Mouse (Mus musculus): Measurements from ENCODE around the gene Tex52. TPM values are rescaled to one million over a fixed set of nuclear protein-coding genes. Genes with fewer than 3 reads are reported as not detected.

The Tex52 gene
- polyA plus RNA-seq, 1 experiment from 2014 or later = 0.26 TPM

DNA sequence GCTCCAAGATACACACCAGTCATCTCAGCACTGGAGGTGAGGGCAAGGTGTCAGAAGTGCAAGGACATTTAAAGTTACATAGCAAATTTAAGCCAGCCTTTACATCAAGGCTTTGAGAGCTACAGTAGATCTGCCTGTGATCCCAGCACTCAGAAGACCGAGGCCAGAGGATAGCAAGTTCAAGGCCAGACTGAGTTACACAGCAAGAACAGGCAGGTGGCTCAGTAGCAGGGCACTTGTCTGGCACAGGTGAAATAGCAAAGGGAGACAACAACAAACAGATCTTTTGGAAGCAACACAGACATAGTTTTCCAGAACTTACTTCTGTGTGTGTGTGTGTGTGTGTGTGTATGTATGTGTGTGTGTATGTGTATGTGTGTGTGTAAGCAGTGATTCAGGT lies 42.8 kb downstream of the Tex52 start:
- Histone ChIP-seq H3K4me2 (no peak overlapping the region), H3K9ac (no peak overlapping the region), H3K36me3 (peaks cover 18% of the 10 kb centered on the region), H3K9me3 (replicated peaks) (no peaks in the 10 kb centered on the region), H3K4me3 (replicated peaks) (no peak overlapping the region), H3K4me1 (peaks cover 9% of the 10 kb centered on the region; the same call in 1 of the 2 replicates), H3K27me3 (no peaks in the 10 kb centered on the region), H3K27ac (no peak overlapping the region)
- WGBS = 88% methylated on average over 1 of the region's 1 CpGs
- ATAC-seq (replicated peaks; ENCODE audit: low FRiP score) = no peak

DNA sequence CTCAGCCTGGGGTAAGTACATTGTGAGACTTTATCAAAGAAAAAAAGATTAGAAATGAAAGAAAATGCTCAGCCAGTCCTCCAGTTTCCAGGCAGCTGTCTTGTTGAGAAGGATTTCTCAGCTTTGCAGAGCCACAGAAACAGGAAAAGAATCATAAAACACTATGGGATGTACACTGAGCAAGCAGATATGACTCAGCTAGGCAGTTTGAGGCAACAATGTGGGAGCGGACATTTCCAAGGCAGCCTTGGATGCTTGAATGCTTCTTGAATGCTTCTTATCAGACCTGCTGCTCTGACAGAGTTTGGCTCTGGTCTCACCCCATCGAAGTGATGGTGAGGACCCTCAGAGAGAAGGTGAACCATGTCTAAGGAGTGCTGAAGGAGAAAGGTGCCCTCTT lies 45.8 kb downstream of the Tex52 start:
- Histone ChIP-seq H3K9ac (no peak overlapping the region), H3K9me3 (replicated peaks) (no peaks in the 10 kb centered on the region), H3K36me3 (peaks cover 9% of the 10 kb centered on the region), H3K27ac (peak overlapping the region; percentile 76), H3K4me1 (peaks cover 16% of the 10 kb centered on the region), H3K4me3 (replicated peaks) (no peak overlapping the region), H3K4me2 (no peak overlapping the region), H3K27me3 (no peaks in the 10 kb centered on the region)
- WGBS = 66% methylated on average over 2 of the region's 2 CpGs
- ATAC-seq (replicated peaks; ENCODE audit: low FRiP score) = no peak

DNA sequence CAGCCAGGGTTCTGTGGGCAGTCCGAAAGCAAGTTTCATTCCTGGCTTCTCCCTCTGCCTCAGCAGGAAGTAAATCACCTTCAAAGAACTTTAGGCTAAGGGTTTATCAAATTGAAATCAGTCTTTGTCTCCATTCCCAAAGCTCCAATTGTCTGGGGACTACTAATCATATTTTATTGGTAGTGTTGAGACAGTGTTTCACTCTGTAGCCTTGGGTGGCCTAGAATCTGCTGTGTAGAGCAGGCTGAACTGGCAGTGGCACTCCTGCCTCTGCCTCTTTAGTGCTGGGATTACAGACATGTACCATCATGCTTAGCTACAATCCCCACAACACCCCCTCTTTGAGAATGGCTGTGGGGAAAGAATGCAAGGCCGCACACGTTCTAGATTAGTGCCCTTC lies 46.2 kb downstream of the Tex52 start:
- Histone ChIP-seq H3K4me2 (no peak overlapping the region), H3K9me3 (replicated peaks) (no peaks in the 10 kb centered on the region), H3K36me3 (peaks cover 8% of the 10 kb centered on the region; the same call in 1 of the 2 replicates), H3K4me3 (replicated peaks) (no peak overlapping the region), H3K27me3 (no peaks in the 10 kb centered on the region), H3K4me1 (peaks cover 16% of the 10 kb centered on the region), H3K27ac (peak overlapping the region; percentile 76), H3K9ac (no peak overlapping the region)
- ATAC-seq (replicated peaks; ENCODE audit: low FRiP score) = no peak
- 89% methylated on average over 3 of the region's 3 CpGs for WGBS

DNA sequence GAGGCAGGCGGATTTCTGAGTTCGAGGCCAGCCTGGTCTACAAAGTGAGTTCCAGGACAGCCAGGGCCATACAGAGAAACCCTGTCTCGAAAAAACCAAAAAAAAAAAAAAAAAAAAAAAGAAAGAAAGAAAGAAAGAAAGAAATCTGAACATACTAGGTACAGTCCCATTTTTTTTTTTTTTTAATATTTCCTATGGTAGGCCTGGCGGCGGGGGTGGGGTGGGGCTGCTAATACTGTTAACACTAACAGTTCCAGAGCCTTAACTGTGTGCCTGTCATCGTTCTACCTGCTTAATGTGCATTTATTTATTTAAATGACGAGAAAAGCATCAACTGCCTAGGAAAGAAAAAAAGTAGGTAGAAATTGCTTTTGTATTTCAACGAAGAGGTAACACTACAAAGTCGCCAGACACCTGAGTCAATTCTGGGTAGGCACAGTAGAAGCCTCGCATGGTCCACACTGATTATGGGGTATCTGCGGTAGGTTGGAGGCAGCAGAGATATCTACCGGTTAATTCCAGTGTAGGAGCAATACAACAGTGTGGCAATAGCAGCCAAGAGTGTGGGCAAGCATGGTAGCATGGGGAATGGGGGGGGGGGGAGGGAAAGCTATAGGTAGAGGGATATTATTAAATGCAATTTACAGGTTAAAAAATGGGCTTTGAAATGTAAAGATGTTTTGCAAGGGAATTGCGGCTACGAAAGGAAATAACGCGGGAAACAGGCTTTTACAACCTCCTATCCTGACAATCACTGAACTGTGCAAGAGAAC lies 48.4 kb downstream of the Tex52 start:
- 43% methylated on average over 16 of the region's 16 CpGs for WGBS
- ATAC-seq (replicated peaks; ENCODE audit: low FRiP score) = peak; percentile 61

DNA sequence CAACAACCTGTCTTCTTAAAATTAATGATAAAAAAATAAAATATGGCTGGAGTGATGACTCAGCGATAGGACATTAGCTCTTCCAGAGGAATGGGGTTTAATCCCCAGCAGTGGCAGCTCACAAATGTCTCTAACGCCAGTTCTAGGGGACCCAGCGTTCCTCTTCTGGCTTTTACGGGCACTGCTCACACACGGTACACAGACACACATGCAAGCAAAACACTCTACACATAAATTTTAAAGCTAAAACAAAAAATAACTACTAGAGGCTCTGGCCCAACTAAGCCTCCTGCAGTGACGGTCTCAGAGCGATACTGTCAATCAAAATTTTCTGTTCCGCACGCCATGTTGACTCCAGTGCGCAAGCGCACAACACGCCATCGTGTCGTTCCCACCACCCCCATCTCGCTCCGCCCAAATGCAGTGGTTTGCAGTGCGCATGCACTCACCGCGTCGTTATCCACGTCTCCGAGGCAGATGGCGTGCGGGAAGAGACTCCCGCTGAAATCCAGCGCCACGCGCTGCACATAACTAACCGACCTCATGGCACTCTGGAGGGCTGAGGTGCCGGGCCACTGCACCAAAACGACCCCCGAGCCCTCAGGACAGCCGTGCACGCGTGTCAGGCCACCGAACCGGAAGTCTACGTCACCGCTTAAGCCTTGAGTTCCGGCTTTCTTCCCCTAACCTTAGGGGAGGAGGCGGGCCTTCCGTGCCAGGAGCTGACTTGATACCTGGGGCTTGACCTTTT lies 49.2 kb downstream of the Tex52 start, which contains the start of gene Itfg2:
Itfg2 (minus strand) TSS at position 663 of the 751 bp plus-strand sequence.
- WGBS = under 1% methylated on average over 42 of the region's 42 CpGs
- no peaks in the 10 kb centered on the region for H3K9me3 ChIP-seq (replicated peaks)
- H3K9ac ChIP-seq = peak within 1 kb of the TSS; percentile 54
- H3K27ac ChIP-seq = peak within 1 kb of the TSS; percentile 96
- H3K4me2 ChIP-seq = peak within 1 kb of the TSS; percentile 66
- peak; percentile 94 for ATAC-seq (replicated peaks; ENCODE audit: low FRiP score)
- peaks cover 25% of the 10 kb centered on the region for H3K36me3 ChIP-seq
- H3K27me3 ChIP-seq = no peaks in the 10 kb centered on the region
- peak within 1 kb of the TSS; percentile 59 for H3K4me3 ChIP-seq (replicated peaks)
- peaks cover 16% of the 10 kb centered on the region for H3K4me1 ChIP-seq

More for the DNA sequence above, 48.4 kb downstream of the Tex52 start:
- Histone ChIP-seq H3K4me1 (peaks cover 16% of the 10 kb centered on the region), H3K27me3 (no peaks in the 10 kb centered on the region), H3K36me3 (peaks cover 17% of the 10 kb centered on the region), H3K4me2 (peak overlapping the region; percentile 66), H3K9me3 (replicated peaks) (no peaks in the 10 kb centered on the region), H3K9ac (peak overlapping the region; percentile 54), H3K27ac (peak overlapping the region; percentile 96), H3K4me3 (replicated peaks) (peak overlapping the region; percentile 59)

DNA sequence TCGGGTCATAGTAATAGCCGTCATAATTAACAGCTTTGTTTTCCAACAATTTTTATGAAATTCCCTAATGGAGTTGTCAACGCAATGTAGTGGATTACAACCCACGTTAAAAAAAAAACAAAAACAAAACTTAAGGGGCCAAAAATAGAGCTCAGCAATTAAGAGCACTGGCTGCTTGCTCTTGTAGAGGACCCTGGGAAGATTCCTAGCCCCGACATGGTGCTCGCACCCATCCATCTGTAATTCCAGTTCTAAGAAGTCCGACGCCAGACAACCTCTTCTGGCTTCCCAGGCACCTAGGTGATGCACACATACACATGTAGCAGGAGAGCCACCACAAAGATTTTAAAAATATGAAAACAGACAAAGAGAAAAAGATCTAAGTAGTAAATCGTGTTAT lies 49.8 kb downstream of the Tex52 start:
- Histone ChIP-seq H3K36me3 (peaks cover 26% of the 10 kb centered on the region), H3K9me3 (replicated peaks) (no peaks in the 10 kb centered on the region), H3K27me3 (no peaks in the 10 kb centered on the region), H3K4me2 (peak overlapping the region; percentile 66), H3K4me1 (peaks cover 16% of the 10 kb centered on the region), H3K9ac (peak overlapping the region; percentile 54), H3K4me3 (replicated peaks) (peak overlapping the region; percentile 59), H3K27ac (peak overlapping the region; percentile 96)
- 19% methylated on average over 9 of the region's 9 CpGs for WGBS
- ATAC-seq (replicated peaks; ENCODE audit: low FRiP score) = no peak

DNA sequence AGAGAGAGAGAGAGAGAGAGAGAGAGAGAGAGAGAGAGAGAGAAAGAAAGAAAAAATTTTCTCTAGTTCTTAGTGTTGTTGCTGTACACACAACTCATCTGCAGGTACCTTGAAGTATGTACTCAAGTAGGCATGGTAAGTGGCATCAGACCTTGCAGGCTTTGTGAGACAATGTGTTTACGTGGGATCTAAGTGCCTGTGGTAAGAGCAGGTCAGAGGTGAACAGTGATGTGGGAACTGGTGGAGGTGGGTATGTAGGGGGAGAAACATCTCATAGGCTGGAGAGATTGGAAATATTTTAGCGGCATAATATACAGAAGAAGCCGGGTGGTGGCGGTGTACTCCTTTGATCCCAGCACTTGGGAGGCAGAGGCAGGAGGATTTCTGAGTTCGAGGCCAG lies 52.3 kb downstream of the Tex52 start:
- Histone ChIP-seq H3K9ac (no peak overlapping the region), H3K27me3 (no peaks in the 10 kb centered on the region), H3K9me3 (replicated peaks) (no peaks in the 10 kb centered on the region), H3K4me1 (peaks cover 6% of the 10 kb centered on the region; the same call in 1 of the 2 replicates), H3K4me3 (replicated peaks) (no peak overlapping the region), H3K27ac (no peak overlapping the region), H3K4me2 (no peak overlapping the region), H3K36me3 (peaks cover 51% of the 10 kb centered on the region)
- no peak for ATAC-seq (replicated peaks; ENCODE audit: low FRiP score)
- 94% methylated on average over 5 of the region's 5 CpGs for WGBS

DNA sequence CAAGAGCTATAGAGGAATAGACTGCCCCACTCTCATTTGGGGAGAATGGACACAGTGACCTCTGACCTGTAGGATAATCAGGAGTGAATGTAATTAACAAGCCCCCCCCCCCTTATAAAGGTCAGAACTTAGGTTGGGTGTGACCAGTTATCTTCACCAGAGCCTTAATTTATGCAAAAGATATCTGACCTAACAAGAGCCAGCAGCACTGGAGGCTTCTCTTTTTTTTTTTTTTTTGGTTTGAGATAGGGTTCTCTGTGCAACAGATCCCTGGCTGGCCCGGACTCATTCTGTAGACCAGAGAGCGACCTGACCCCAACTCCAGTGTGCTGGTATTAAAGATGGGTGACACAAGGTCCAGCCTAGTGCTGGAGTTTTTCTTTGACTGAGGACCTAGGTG lies 54.0 kb downstream of the Tex52 start:
- peaks cover 2% of the 10 kb centered on the region; the same call in 1 of the 2 replicates for H3K4me1 ChIP-seq
- WGBS = 91% methylated on average over 2 of the region's 2 CpGs
- no peaks in the 10 kb centered on the region for H3K9me3 ChIP-seq (replicated peaks)
- no peak overlapping the region for H3K4me3 ChIP-seq (replicated peaks)
- H3K27ac ChIP-seq = no peak overlapping the region
- no peak overlapping the region for H3K9ac ChIP-seq
- no peak overlapping the region for H3K4me2 ChIP-seq
- H3K27me3 ChIP-seq = no peaks in the 10 kb centered on the region
- H3K36me3 ChIP-seq = peaks cover 68% of the 10 kb centered on the region
- ATAC-seq (replicated peaks; ENCODE audit: low FRiP score) = no peak

DNA sequence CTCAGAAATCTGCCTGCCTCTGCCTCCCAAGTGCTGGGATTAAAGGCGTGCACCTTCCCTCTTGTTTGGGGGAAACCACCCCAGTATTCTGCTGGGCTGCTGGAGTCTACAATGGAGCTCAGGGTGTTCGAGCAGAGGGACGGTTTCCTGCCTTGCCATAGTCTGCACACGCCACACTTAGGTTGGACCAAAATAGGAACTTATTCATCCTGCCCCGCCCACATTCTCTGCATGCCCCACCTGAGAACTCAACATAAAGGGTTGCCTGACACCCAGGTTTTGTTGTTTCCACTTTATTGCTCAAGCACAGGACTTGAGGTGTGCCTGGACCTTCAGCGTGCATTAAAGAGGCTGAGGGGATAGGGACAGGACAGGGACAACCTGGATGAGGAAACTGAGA lies 54.6 kb downstream of the Tex52 start:
- H3K4me3 ChIP-seq (replicated peaks) = no peak overlapping the region
- no peaks in the 10 kb centered on the region for H3K9me3 ChIP-seq (replicated peaks)
- ATAC-seq (replicated peaks; ENCODE audit: low FRiP score) = no peak
- H3K4me2 ChIP-seq = no peak overlapping the region
- H3K27ac ChIP-seq = no peak overlapping the region
- H3K4me1 ChIP-seq = peaks cover 2% of the 10 kb centered on the region; the same call in 1 of the 2 replicates
- no peak overlapping the region for H3K9ac ChIP-seq
- H3K27me3 ChIP-seq = no peaks in the 10 kb centered on the region
- H3K36me3 ChIP-seq = peaks cover 73% of the 10 kb centered on the region
- WGBS = 91% methylated on average over 6 of the region's 6 CpGs

DNA sequence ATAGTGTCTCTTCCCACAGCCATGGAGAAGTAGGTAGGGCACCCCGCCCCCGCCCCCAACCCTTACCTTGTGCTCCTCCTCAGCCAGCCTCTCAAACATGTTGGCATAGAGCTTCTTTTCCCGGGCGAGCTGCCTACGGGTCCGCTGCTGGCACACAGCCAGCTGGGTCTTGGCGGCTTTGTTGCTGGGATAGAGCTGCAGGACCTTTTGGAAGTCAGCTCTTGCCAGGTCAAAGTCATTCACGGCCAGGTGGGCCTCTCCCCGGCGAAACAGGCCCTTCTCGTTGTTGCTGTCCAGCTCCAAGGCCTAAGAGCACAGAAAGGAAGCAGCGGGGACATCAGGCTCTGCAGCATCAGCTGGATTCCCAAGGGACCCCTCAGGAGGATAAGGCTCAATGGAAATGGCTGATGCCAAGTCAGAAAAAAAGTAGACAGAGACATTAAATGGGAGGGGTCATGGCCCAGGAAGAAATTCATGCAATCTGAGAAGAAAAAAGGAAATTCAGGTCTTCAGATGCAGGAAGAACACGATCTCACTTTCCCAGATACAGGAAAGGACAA lies 57.2 kb downstream of the Tex52 start:
- Histone ChIP-seq H3K27ac (no peak overlapping the region), H3K9me3 (replicated peaks) (no peaks in the 10 kb centered on the region), H3K4me2 (no peak overlapping the region), H3K27me3 (no peaks in the 10 kb centered on the region), H3K4me1 (peaks cover 20% of the 10 kb centered on the region), H3K9ac (no peak overlapping the region), H3K4me3 (replicated peaks) (no peak overlapping the region), H3K36me3 (peaks cover 91% of the 10 kb centered on the region)
- ATAC-seq (replicated peaks; ENCODE audit: low FRiP score) = no peak
- WGBS = 88% methylated on average over 13 of the region's 13 CpGs

DNA sequence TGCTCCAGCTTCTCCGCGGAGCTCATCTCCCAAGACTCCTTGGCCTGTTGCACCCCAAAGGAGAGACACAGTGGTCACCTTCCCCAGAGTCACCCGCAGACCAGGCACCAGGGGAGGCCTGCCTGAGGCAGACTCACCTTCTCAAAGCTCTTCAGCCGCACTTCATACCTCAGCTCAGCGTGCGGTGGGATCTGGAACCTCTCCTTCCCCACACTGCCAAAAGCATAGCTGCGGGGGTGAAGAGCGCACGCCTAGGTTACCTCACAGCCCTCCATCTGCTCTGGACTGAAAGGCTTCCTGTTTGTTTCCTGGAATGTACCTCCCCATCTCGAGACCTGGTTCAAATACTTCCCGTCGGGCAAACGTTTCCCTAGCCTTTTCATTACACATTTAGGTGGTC lies 58.3 kb downstream of the Tex52 start:
- no peak overlapping the region for H3K4me3 ChIP-seq (replicated peaks)
- H3K9me3 ChIP-seq (replicated peaks) = no peaks in the 10 kb centered on the region
- WGBS = 94% methylated on average over 13 of the region's 13 CpGs
- H3K4me2 ChIP-seq = no peak overlapping the region
- no peak for ATAC-seq (replicated peaks; ENCODE audit: low FRiP score)
- peaks cover 79% of the 10 kb centered on the region for H3K36me3 ChIP-seq
- H3K9ac ChIP-seq = no peak overlapping the region
- no peak overlapping the region for H3K27ac ChIP-seq
- no peaks in the 10 kb centered on the region for H3K27me3 ChIP-seq
- H3K4me1 ChIP-seq = peaks cover 20% of the 10 kb centered on the region

Data from kidney, embryonic 15.5 days (tissue).